Mouse (Mus musculus) midbrain, embryonic 15.5 days (tissue): ENCODE measurements around the gene Cd200r4. TPM values are rescaled to one million over a fixed set of nuclear protein-coding genes. Genes with fewer than 3 reads are reported as not detected.
"Not testable (repeated sequence)": the region's sequence is repeated elsewhere in the genome, so short reads cannot be mapped to it uniquely, and the experiment has no call there.

ENCODE experiments used
- ATAC-seq: fragments of 200-750 bp; cut with Nextera tagmentation; replicated peaks from 2 replicates; pipeline ENCODE4 v1.8.0; 2017; ENCODE audit warnings: moderate TSS enrichment
- H3K27ac ChIP-seq: fragments of 300-500 bp; sonication (generic); 2 replicates; pipeline ENCODE4 v1.5.1; 2015; ENCODE audit warnings: mild to moderate bottlenecking, inconsistent platforms
- H3K27me3 ChIP-seq: fragments of 300-500 bp; sonication (generic); replicated peaks from 2 replicates; pipeline ENCODE4 v1.6.1; 2015; ENCODE audit warnings: inconsistent platforms
- H3K36me3 ChIP-seq: fragments of 300-500 bp; sonication (generic); replicated peaks from 2 replicates; pipeline ENCODE4 v1.6.1; 2015; ENCODE audit warnings: inconsistent platforms
- H3K4me1 ChIP-seq: fragments of 300-500 bp; sonication (generic); 2 replicates; pipeline ENCODE4 v1.6.1; 2015; ENCODE audit warnings: inconsistent platforms
- H3K4me2 ChIP-seq: fragments of 300-500 bp; sonication (generic); 2 replicates; pipeline ENCODE4 v1.6.1; 2015; ENCODE audit warnings: inconsistent platforms, mild to moderate bottlenecking, moderate library complexity
- H3K4me3 ChIP-seq: fragments of 300-500 bp; sonication (generic); 2 replicates; pipeline ENCODE4 v1.5.1; 2015; ENCODE audit warnings: mild to moderate bottlenecking, inconsistent platforms
- H3K9ac ChIP-seq: fragments of 300-500 bp; sonication (generic); 2 replicates; pipeline ENCODE4 v1.6.1; 2015; ENCODE audit warnings: mild to moderate bottlenecking, inconsistent platforms
- H3K9me3 ChIP-seq: fragments of 300-500 bp; sonication (generic); 2 replicates; pipeline ENCODE4 v1.6.1; 2016; ENCODE audit warnings: inconsistent platforms
- WGBS: fragments of 180-500 bp; shearing (Covaris S2); methylation state at CpG from one replicate; pipeline ENCODE4 v1.1.7; 2015; ENCODE audit warnings: mixed read lengths; 5-methylcytosine and 5-hydroxymethylcytosine counted together
- polyA plus RNA-seq: library from polyadenylated mRNA; unstranded; fragments of >200 nt; fragmentation: Nextera tagmentation; extraction: Ambion mirVana; gene quantifications from 2 replicates; pipeline ENCODE4 v1.2.1, GENCODE M21; 2015

The Cd200r4 gene
- polyA plus RNA-seq, 1 experiment from 2014 or later = not detected

DNA sequence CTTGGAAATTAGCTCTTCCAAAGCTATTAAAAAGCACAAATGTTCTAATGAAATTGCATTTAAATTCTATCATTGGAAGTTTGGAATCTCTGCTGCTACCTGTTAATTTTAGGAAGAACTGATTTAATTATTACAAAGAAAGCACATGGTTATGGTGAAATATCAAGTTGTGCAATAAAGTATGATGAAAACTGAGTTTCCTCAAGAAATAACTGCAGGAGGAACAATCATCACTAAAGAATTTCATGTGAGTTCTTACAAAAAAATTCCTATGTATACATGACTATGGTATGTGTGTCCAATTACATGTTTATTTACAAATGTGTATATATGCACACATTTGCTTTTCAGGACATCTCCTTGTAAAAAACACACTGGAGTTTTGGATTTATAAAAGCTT lies 17.1 kb upstream of the Cd200r4 start:
- Histone ChIP-seq H3K27me3 (no peaks in the 10 kb centered on the region), H3K4me3 (no peak overlapping the region), H3K9me3 (no peaks in the 10 kb centered on the region), H3K27ac (no peak overlapping the region), H3K4me1 (no peaks in the 10 kb centered on the region), H3K4me2 (no peak overlapping the region), H3K9ac (no peak overlapping the region), H3K36me3 (no peaks in the 10 kb centered on the region)
- no peak for ATAC-seq

DNA sequence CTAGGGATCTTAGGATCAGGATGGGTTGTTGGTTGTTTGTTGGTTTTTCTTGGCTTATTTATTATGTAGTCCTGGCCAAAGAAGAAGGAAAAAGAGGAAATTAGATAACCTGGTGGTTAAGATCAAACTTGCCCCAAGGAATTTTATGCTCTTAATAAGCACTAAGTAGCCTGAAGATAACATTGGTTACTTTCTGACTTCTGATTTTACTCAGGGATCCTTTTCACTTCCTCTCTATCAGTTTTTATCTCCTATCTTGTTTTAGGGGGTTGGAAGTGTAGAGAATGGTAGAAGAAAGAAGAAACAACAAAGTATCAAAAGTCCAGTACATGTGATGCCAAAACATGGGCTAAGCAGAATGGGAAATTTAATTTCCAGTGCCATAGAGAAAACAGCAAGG lies 5.6 kb upstream of the Cd200r4 start:
- Histone ChIP-seq H3K36me3 (no peaks in the 10 kb centered on the region), H3K27me3 (no peaks in the 10 kb centered on the region), H3K4me1 (no peaks in the 10 kb centered on the region), H3K27ac (no peak overlapping the region), H3K4me3 (no peak overlapping the region), H3K4me2 (no peak overlapping the region), H3K9ac (no peak overlapping the region), H3K9me3 (no peaks in the 10 kb centered on the region)
- no peak for ATAC-seq

DNA sequence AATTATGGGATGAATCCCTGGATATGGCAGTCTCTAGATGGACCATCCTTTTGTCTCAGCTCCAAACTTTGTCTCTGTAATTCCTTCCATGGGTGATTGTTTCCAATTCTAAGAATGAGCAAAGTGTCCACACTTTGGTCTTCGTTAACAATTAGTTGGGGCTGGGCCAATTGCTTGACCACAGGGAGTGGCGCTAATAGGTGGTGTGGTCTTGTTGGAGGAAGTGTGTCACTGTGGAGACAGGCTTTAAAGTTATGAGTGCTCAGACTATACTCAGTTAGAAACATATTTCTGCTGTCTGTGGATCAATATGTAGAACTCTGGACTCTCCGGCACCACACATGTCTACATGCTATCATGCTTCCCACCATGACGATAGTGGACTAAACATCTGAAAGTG lies 1.3 kb upstream of the Cd200r4 start:
- not testable (repeated sequence) for H3K27me3 ChIP-seq, ATAC-seq, H3K4me2 ChIP-seq, H3K4me3 ChIP-seq, H3K36me3 ChIP-seq, H3K9ac ChIP-seq, H3K4me1 ChIP-seq, H3K27ac ChIP-seq, H3K9me3 ChIP-seq
- WGBS = 97% methylated on average over 4 of the region's 4 CpGs

DNA sequence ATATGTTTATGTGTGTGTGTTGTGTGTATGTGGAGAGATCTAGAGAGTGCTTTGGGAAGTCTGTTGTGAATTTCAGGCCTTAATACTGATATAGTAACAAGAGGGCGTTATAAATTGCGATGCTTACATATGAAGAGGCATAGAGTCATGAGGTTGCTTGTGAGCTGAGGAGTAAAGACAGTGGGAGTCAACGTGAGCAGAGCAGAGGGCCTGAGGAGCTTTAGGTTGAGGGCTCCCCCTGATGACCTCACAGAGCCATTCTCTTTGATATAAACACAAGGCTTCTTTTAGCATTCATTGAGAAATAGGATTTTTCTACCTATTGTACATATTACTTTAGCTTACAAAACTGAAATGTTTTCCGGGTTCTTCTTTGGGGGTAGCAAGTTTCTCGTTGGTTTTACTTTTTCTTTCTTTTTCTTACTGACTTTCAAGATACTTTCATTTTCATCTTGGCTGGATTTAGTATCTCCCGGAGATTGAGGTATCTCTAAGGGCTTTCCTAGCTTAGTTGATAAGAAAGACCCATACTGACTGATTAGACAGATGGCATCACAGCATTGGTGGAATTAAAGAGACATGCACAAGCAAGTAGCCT lies 1.0 kb downstream of the Cd200r4 start:
- Histone ChIP-seq H3K4me2 (no peak overlapping the region), H3K9me3 (no peaks in the 10 kb centered on the region), H3K27me3 (no peaks in the 10 kb centered on the region), H3K27ac (no peak overlapping the region), H3K4me3 (no peak overlapping the region), H3K4me1 (no peaks in the 10 kb centered on the region), H3K36me3 (no peaks in the 10 kb centered on the region), H3K9ac (no peak overlapping the region)
- 86% methylated on average over 6 of the region's 6 CpGs for WGBS
- no peak for ATAC-seq

DNA sequence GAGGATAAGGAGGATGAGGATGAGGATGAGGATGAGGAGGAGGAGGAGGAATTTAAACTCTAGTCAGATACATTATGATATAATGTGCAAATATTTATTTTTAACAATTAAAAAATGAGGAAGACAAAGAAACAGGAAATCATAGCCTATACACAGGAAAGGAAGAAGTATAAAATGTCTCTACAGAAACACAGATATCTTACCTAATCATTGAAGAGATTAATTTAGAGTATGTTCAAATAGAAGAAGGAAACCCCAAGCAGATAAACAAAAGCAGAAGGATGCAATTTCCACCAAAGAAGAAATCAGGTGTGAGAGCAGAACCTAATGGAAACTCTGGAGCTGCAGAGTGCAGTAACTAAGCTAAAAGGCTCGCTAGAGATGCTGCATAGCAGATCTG lies 6.5 kb downstream of the Cd200r4 start:
- WGBS = 53% methylated on average over 1 of the region's 1 CpGs

DNA sequence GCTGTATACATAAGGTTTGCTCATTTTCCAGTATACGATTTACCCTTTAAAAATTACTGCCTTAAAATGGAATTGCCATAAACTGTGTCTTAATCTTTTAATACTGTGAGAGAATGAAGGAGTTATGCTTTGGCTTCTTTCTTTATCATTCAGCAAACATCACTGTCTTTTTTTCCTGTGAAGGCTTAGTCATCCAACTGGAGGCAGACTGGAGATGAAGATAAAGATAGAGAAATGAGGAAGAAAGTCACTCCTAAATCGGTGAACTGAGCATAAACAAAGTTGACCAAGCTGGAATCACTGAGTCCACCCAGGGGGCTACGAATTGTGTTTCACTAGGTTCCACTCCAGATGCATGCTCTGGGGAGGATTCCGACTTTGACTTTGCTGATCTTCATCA lies 9.0 kb downstream of the Cd200r4 start:
- no peaks in the 10 kb centered on the region for H3K4me1 ChIP-seq
- no peaks in the 10 kb centered on the region for H3K36me3 ChIP-seq
- WGBS = 84% methylated on average over 4 of the region's 4 CpGs
- no peaks in the 10 kb centered on the region for H3K27me3 ChIP-seq
- ATAC-seq = no peak
- H3K9me3 ChIP-seq = no peaks in the 10 kb centered on the region
- H3K27ac ChIP-seq = no peak overlapping the region
- H3K4me2 ChIP-seq = no peak overlapping the region
- H3K9ac ChIP-seq = no peak overlapping the region
- H3K4me3 ChIP-seq = no peak overlapping the region

More for the DNA sequence above, 6.5 kb downstream of the Cd200r4 start:
- Histone ChIP-seq H3K9me3 (no peaks in the 10 kb centered on the region), H3K4me2 (no peak overlapping the region), H3K27me3 (no peaks in the 10 kb centered on the region), H3K4me3 (no peak overlapping the region), H3K4me1 (no peaks in the 10 kb centered on the region), H3K36me3 (no peaks in the 10 kb centered on the region), H3K27ac (no peak overlapping the region), H3K9ac (no peak overlapping the region)
- no peak for ATAC-seq

DNA sequence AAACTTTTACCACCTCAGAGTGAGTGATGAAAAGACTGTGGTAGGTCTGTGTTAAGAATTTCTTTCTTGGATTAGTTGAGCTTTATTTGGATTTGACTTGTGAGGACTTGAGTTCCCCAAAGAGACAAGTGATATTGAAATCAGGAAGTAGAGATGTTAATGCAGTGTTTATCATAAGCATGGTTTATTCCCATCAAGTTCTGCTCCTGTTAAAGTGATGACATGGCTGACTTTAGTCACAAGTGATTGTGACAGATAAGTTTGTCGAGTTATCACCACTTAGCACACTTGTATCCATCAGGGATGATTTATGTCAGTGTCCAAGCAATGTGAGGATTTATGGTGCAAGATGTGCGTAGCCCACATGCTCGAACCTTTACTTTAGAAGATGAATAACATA lies 20.8 kb downstream of the Cd200r4 start:
- no peak overlapping the region for H3K27ac ChIP-seq
- WGBS = 85% methylated on average over 3 of the region's 3 CpGs
- ATAC-seq = no peak

DNA sequence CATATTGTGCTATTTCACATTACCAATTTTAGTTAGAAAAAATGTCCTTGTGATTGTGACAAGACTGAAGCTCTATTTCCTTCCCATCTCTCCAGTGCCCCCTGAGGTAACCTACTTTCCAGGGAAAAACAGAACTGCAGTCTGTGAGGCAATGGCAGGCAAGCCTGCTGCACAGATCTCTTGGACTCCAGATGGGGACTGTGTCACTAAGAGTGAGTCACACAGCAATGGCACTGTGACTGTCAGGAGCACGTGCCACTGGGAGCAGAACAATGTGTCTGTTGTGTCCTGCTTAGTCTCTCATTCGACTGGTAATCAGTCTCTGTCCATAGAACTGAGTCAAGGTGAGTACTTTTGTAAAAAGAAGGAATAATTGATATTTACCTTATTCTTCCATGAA lies 21.7 kb downstream of the Cd200r4 start:
- H3K9ac ChIP-seq, ATAC-seq, H3K9me3 ChIP-seq, H3K27me3 ChIP-seq, H3K27ac ChIP-seq, H3K4me1 ChIP-seq, H3K4me2 ChIP-seq, H3K4me3 ChIP-seq, H3K36me3 ChIP-seq: not testable (repeated sequence)
- WGBS = 40% methylated on average over 2 of the region's 2 CpGs

More for the DNA sequence above, 20.8 kb downstream of the Cd200r4 start:
- H3K9me3 ChIP-seq = no peaks in the 10 kb centered on the region
- no peak overlapping the region for H3K4me2 ChIP-seq
- H3K27me3 ChIP-seq = no peaks in the 10 kb centered on the region
- H3K9ac ChIP-seq = no peak overlapping the region
- H3K4me1 ChIP-seq = no peaks in the 10 kb centered on the region
- H3K36me3 ChIP-seq = no peaks in the 10 kb centered on the region
- H3K4me3 ChIP-seq = no peak overlapping the region

DNA sequence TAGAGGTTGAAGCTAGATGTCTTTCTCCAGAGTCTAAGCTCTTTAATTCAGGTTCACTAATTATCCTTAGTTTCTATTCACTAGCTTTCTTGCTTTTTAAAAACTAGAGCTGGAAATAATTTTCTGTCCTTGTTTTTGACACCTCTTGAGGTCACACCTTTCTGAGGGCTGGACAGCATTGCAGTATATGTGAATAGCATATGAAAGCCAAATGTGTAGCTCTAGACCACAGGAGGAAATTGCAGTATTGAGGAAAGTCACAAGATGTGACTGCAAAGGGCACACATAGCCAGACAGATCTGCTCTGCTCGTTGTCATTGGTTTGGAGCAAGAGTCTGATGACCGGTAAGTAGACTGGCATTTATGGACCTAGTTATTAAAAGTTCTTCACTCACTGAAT lies 55.3 kb downstream of the Cd200r4 start, which contains the start of gene Cd200r2:
TSS of gene Cd200r2 (plus strand) at position 301 of the 400 bp plus-strand sequence.
- Histone ChIP-seq H3K9ac (no peak within 1 kb of the TSS), H3K27ac (no peak within 1 kb of the TSS), H3K9me3 (no peaks in the 10 kb centered on the region), H3K27me3 (no peaks in the 10 kb centered on the region), H3K4me3 (no peak within 1 kb of the TSS), H3K4me2 (no peak within 1 kb of the TSS), H3K36me3 (no peaks in the 10 kb centered on the region), H3K4me1 (no peaks in the 10 kb centered on the region)
- 86% methylated on average over 2 of the region's 2 CpGs for WGBS
- no peak for ATAC-seq

DNA sequence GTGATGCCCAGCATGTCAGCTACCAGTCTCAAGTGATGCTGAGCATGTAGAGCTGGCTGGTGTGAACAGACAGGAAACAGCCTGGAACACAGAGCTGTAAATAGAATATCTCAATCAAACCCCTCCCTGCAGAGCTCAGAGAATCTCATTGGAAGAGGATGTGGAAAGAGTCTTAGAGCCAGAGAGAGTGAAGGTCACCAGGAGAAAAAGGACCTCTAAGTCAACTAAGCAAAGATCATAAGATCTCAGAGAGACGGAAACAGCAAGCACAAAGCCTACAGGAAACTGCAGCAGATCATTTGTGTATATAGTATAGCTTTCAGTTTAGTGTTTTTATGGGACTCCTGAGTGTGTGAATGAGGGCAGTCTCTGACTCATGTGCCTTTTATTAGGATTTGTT lies 63.6 kb downstream of the Cd200r4 start:
- Histone ChIP-seq H3K4me3 (no peak overlapping the region), H3K9me3 (no peaks in the 10 kb centered on the region), H3K4me2 (no peak overlapping the region), H3K9ac (no peak overlapping the region), H3K4me1 (no peaks in the 10 kb centered on the region), H3K36me3 (no peaks in the 10 kb centered on the region), H3K27me3 (no peaks in the 10 kb centered on the region), H3K27ac (no peak overlapping the region)
- ATAC-seq = no peak
- WGBS = 83% methylated on average over 1 of the region's 1 CpGs

DNA sequence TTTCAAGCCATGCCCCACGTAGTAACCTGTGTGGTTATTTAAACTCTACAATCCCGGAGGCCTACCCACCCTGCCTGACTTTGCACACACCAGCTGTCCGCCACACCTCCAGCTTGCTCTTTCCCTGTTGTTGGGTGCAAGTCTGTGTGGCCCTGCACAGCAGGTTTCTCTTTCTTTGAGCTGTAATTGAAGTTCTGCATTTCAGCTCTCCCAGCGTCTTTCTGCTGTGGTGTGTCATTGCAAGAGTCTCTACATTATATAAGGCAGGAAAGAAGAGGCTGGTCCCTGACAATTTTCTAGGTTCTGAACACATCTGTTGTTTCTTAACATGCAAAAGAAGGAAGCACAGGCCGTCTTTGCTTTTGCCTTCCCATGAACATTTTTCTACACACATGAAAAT lies 65.1 kb downstream of the Cd200r4 start:
- Histone ChIP-seq H3K27ac (no peak overlapping the region), H3K4me3 (no peak overlapping the region), H3K27me3 (no peaks in the 10 kb centered on the region), H3K36me3 (no peaks in the 10 kb centered on the region), H3K4me1 (no peaks in the 10 kb centered on the region), H3K9me3 (no peaks in the 10 kb centered on the region), H3K4me2 (no peak overlapping the region), H3K9ac (no peak overlapping the region)
- WGBS = 70% methylated on average over 5 of the region's 5 CpGs
- no peak for ATAC-seq

DNA sequence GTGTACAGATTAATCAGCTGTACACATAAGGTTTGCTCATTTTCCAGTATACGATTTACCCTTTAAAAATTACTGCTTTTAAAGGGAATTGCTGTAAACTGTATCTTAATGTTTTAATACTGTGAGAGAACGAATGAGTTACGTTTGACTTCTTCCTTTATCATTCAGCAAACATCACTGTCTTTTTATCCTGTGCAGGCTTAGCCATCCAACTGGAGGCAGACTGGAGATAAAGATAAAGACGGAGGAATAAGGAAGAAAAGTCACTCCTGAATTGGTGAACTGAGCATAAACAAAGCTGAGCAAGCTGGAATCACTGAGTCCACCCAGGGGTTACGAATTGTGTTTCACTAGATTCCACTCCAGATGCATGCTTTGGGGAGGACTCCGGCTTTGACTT lies 66.1 kb downstream of the Cd200r4 start:
- no peak for ATAC-seq
- Histone ChIP-seq H3K9me3 (no peaks in the 10 kb centered on the region), H3K4me1 (no peaks in the 10 kb centered on the region), H3K27ac (no peak overlapping the region), H3K4me3 (no peak overlapping the region), H3K27me3 (no peaks in the 10 kb centered on the region), H3K9ac (no peak overlapping the region), H3K4me2 (no peak overlapping the region), H3K36me3 (no peaks in the 10 kb centered on the region)
- 87% methylated on average over 6 of the region's 6 CpGs for WGBS
